Mouse (Mus musculus) lung, embryonic 16.5 days (tissue): ENCODE results near the gene Cacna1c. TPM values are rescaled to one million over a fixed set of nuclear protein-coding genes. Genes with fewer than 3 reads are reported as not detected.
A peak's percentile ranks its signal among the peaks of the same experiment; 100 is the strongest.

Experiments
- ATAC-seq: fragments of 200-750 bp; cut with Nextera tagmentation; 2 replicates; pipeline ENCODE4 v1.8.0; 2017; ENCODE audit warnings: low read depth, mild to moderate bottlenecking, moderate library complexity
- H3K27ac ChIP-seq: fragments of 300-500 bp; sonication (generic); 2 replicates; pipeline ENCODE4 v1.5.1; 2014; ENCODE audit warnings: mild to moderate bottlenecking, control low read depth, low read length
- H3K27me3 ChIP-seq: fragments of 300-500 bp; sonication (generic); 2 replicates; pipeline ENCODE4 v1.6.1; 2014; ENCODE audit warnings: low read depth, low read length, mixed read lengths; ENCODE audit not compliant: control insufficient read depth, insufficient read depth
- H3K36me3 ChIP-seq: fragments of 300-500 bp; sonication (generic); 2 replicates; pipeline ENCODE4 v1.6.1; 2014; ENCODE audit warnings: low read length; ENCODE audit not compliant: control insufficient read depth, insufficient read depth
- H3K4me1 ChIP-seq: fragments of 300-500 bp; sonication (generic); replicated peaks from 2 replicates; pipeline ENCODE4 v1.6.1; 2014; ENCODE audit warnings: low read length, mixed read lengths; ENCODE audit not compliant: control insufficient read depth, insufficient read depth
- H3K4me2 ChIP-seq: fragments of 300-500 bp; sonication (generic); 2 replicates; pipeline ENCODE4 v1.6.1; 2014; ENCODE audit warnings: low read depth, low read length, control low read depth
- H3K4me3 ChIP-seq: fragments of 300-500 bp; sonication (generic); 2 replicates; pipeline ENCODE4 v1.5.1; 2014; ENCODE audit warnings: mild to moderate bottlenecking, low read length, control low read depth
- H3K9ac ChIP-seq: fragments of 300-500 bp; sonication (generic); 2 replicates; pipeline ENCODE4 v1.6.1; 2014; ENCODE audit warnings: low read length, control low read depth
- H3K9me3 ChIP-seq: fragments of 300-500 bp; sonication (generic); 2 replicates; pipeline ENCODE4 v1.6.1; 2016; ENCODE audit warnings: low read length; ENCODE audit not compliant: control insufficient read depth
- WGBS: fragments of 180-500 bp; shearing (Covaris S2); extraction: QIAGEN DNeasy Blood & Tissue Kit; methylation state at CpG from one replicate; pipeline ENCODE4 v1.1.7; 2014; 5-methylcytosine and 5-hydroxymethylcytosine counted together
- polyA plus RNA-seq: library from polyadenylated mRNA; unstranded; fragments of >200 nt; fragmentation: Nextera tagmentation; extraction: Ambion mirVana; gene quantifications from 2 replicates; pipeline ENCODE4 v1.2.1, GENCODE M21; 2015

Gene Cacna1c
- polyA plus RNA-seq, 1 experiment from 2014 or later: 5.8 TPM

- no peak for ATAC-seq
- H3K4me3 ChIP-seq: no peak overlapping the region
- H3K9ac ChIP-seq: no peak overlapping the region
- no peaks in the 10 kb centered on the region for H3K36me3 ChIP-seq
- H3K4me2 ChIP-seq: no peak overlapping the region
- no peak overlapping the region for H3K27ac ChIP-seq
- WGBS: 66% methylated on average over 5 of the region's 5 CpGs
- H3K4me1 ChIP-seq: peaks cover 14% of the 10 kb centered on the region; the same call in 1 of the 2 replicates
- H3K27me3 ChIP-seq: peaks cover 5% of the 10 kb centered on the region
- H3K9me3 ChIP-seq: no peaks in the 10 kb centered on the region
Observed at GRCm38 (mm10) chr6:119110369-119110768, 85.8 kb downstream of the Cacna1c start.

GRCm38 (mm10) chr6:119108466-119109394 is 87.5 kb downstream of the Cacna1c start:
- H3K9me3 ChIP-seq: no peaks in the 10 kb centered on the region
- peak overlapping the region; percentile 70 for H3K4me3 ChIP-seq
- no peaks in the 10 kb centered on the region for H3K36me3 ChIP-seq
- peak overlapping the region; percentile 78 for H3K9ac ChIP-seq
- peak; percentile 73 for ATAC-seq
- under 1% methylated on average over 26 of the region's 93 CpGs for WGBS
- H3K27me3 ChIP-seq: peaks cover 5% of the 10 kb centered on the region
- peak overlapping the region; percentile 96 for H3K4me2 ChIP-seq
- H3K27ac ChIP-seq: peak overlapping the region; percentile 76
- H3K4me1 ChIP-seq: peaks cover 17% of the 10 kb centered on the region

GRCm38 (mm10) chr6:119107856-119108465 is 88.3 kb downstream of the Cacna1c start:
- Histone ChIP-seq H3K36me3 (no peaks in the 10 kb centered on the region), H3K9me3 (no peaks in the 10 kb centered on the region), H3K9ac (peak overlapping the region; percentile 78), H3K27ac (peak overlapping the region; percentile 76), H3K4me3 (peak overlapping the region; percentile 70), H3K4me1 (peaks cover 16% of the 10 kb centered on the region), H3K4me2 (peak overlapping the region; percentile 96), H3K27me3 (peaks cover 5% of the 10 kb centered on the region)
- ATAC-seq: peak; percentile 0; the same call in 1 of the 2 replicates
- under 1% methylated on average over 45 of the region's 58 CpGs for WGBS

GRCm38 (mm10) chr6:119107140-119107855 is 88.9 kb downstream of the Cacna1c start:
- Histone ChIP-seq H3K36me3 (no peaks in the 10 kb centered on the region), H3K4me1 (peaks cover 16% of the 10 kb centered on the region), H3K27ac (peak overlapping the region; percentile 76), H3K4me2 (peak overlapping the region; percentile 96), H3K9ac (peak overlapping the region; percentile 78), H3K27me3 (peaks cover 5% of the 10 kb centered on the region), H3K4me3 (peak overlapping the region; percentile 70), H3K9me3 (no peaks in the 10 kb centered on the region)
- WGBS: under 1% methylated on average over 66 of the region's 69 CpGs
- ATAC-seq: peak; percentile 34; the same call in 1 of the 2 replicates

GRCm38 (mm10) chr6:119106726-119107125 is 89.5 kb downstream of the Cacna1c start:
- no peak overlapping the region for H3K27ac ChIP-seq
- no peaks in the 10 kb centered on the region for H3K36me3 ChIP-seq
- H3K4me1 ChIP-seq: peaks cover 16% of the 10 kb centered on the region
- H3K4me3 ChIP-seq: peak overlapping the region; percentile 70
- no peak for ATAC-seq
- peak overlapping the region; percentile 96 for H3K4me2 ChIP-seq
- WGBS: 15% methylated on average over 7 of the region's 7 CpGs
- no peaks in the 10 kb centered on the region for H3K9me3 ChIP-seq
- peak overlapping the region; percentile 78 for H3K9ac ChIP-seq
- H3K27me3 ChIP-seq: peaks cover 3% of the 10 kb centered on the region

- peak overlapping the region; percentile 96 for H3K4me2 ChIP-seq
- H3K9ac ChIP-seq: peak overlapping the region; percentile 78; the same call in 1 of the 2 replicates
- WGBS: 32% methylated on average over 11 of the region's 11 CpGs
Observed at GRCm38 (mm10) chr6:119105651-119106595, 90.3 kb downstream of the Cacna1c start.

GRCm38 (mm10) chr6:119104246-119104645 is 92.0 kb downstream of the Cacna1c start:
- ATAC-seq: no peak
- Histone ChIP-seq H3K4me2 (no peak overlapping the region), H3K9ac (no peak overlapping the region), H3K27ac (no peak overlapping the region), H3K27me3 (peaks cover 3% of the 10 kb centered on the region), H3K36me3 (no peaks in the 10 kb centered on the region), H3K9me3 (no peaks in the 10 kb centered on the region), H3K4me3 (no peak overlapping the region), H3K4me1 (peaks cover 26% of the 10 kb centered on the region)
- WGBS: 29% methylated on average over 8 of the region's 8 CpGs

More at GRCm38 (mm10) chr6:119105651-119106595, 90.3 kb downstream of the Cacna1c start:
- H3K36me3 ChIP-seq: no peaks in the 10 kb centered on the region
- H3K27ac ChIP-seq: no peak overlapping the region
- H3K27me3 ChIP-seq: peaks cover 3% of the 10 kb centered on the region
- H3K4me1 ChIP-seq: peaks cover 16% of the 10 kb centered on the region
- no peaks in the 10 kb centered on the region for H3K9me3 ChIP-seq
- no peak for ATAC-seq
- H3K4me3 ChIP-seq: peak overlapping the region; percentile 70

- Histone ChIP-seq H3K9me3 (no peaks in the 10 kb centered on the region), H3K4me3 (no peak overlapping the region), H3K27me3 (peaks cover 3% of the 10 kb centered on the region), H3K9ac (no peak overlapping the region), H3K27ac (no peak overlapping the region), H3K4me1 (peaks cover 26% of the 10 kb centered on the region), H3K4me2 (no peak overlapping the region), H3K36me3 (no peaks in the 10 kb centered on the region)
- WGBS: 87% methylated on average over 9 of the region's 9 CpGs
- ATAC-seq: no peak
Observed at GRCm38 (mm10) chr6:119102936-119103335, 93.3 kb downstream of the Cacna1c start.
